Mouse (Mus musculus) ovary, postnatal 10 days (tissue): ENCODE data around the gene Mlh1.

Experiments
- DNase-seq: peaks from one replicate; pipeline ENCODE4 v3.0.0; 2022; ENCODE audit warnings: low spot score

The Mlh1 gene

GRCm38 (mm10) chr9:111271434-111272160, at the start of gene Mlh1, which contains the start of gene Epm2aip1:
Gene Mlh1 (minus strand): TSS chr9:111271791.
Gene Epm2aip1 (plus strand): TSS chr9:111271929.
- peak; percentile 94 for DNase-seq

- no peak for DNase-seq
Observed at GRCm38 (mm10) chr9:111320912-111321311, 49.3 kb upstream of the Mlh1 start.

- peak; percentile 27 for DNase-seq
Observed at GRCm38 (mm10) chr9:111314219-111314618, 42.6 kb upstream of the Mlh1 start.

GRCm38 (mm10) chr9:111313793-111314192, 42.2 kb upstream of the Mlh1 start:
- no peak for DNase-seq

- no peak for DNase-seq
Observed at GRCm38 (mm10) chr9:111313299-111313698, 41.7 kb upstream of the Mlh1 start.

GRCm38 (mm10) chr9:111312442-111313141, 41.0 kb upstream of the Mlh1 start:
- DNase-seq, result no peak

GRCm38 (mm10) chr9:111311843-111312441, 40.4 kb upstream of the Mlh1 start:
- no peak for DNase-seq

GRCm38 (mm10) chr9:111311031-111311842, 39.6 kb upstream of the Mlh1 start, which contains the start of gene Trank1:
Gene Trank1 (plus strand): TSS chr9:111311739.
- DNase-seq, result peak; percentile 8

GRCm38 (mm10) chr9:111306142-111306541, 34.6 kb upstream of the Mlh1 start:
- DNase-seq, result no peak

- no peak for DNase-seq
Observed at GRCm38 (mm10) chr9:111304036-111304435, 32.4 kb upstream of the Mlh1 start.

- DNase-seq, result no peak
Observed at GRCm38 (mm10) chr9:111302196-111302831, 30.7 kb upstream of the Mlh1 start.

GRCm38 (mm10) chr9:111298606-111299005, 27.0 kb upstream of the Mlh1 start:
- DNase-seq, result no peak

GRCm38 (mm10) chr9:111296433-111296832, 24.8 kb upstream of the Mlh1 start:
- no peak for DNase-seq

- DNase-seq, result no peak
Observed at GRCm38 (mm10) chr9:111295323-111295722, 23.7 kb upstream of the Mlh1 start.

- no peak for DNase-seq
Observed at GRCm38 (mm10) chr9:111294911-111295310, 23.3 kb upstream of the Mlh1 start.

- DNase-seq, result no peak
Observed at GRCm38 (mm10) chr9:111293234-111293633, 21.6 kb upstream of the Mlh1 start.

GRCm38 (mm10) chr9:111290539-111291100, 19.0 kb upstream of the Mlh1 start:
- DNase-seq, result no peak

- peak; percentile 96 for DNase-seq
Observed at GRCm38 (mm10) chr9:111289832-111290339, 18.3 kb upstream of the Mlh1 start.

- DNase-seq, result no peak
Observed at GRCm38 (mm10) chr9:111289294-111289831, 17.8 kb upstream of the Mlh1 start.

- no peak for DNase-seq
Observed at GRCm38 (mm10) chr9:111287956-111288355, 16.4 kb upstream of the Mlh1 start.

- DNase-seq, result no peak
Observed at GRCm38 (mm10) chr9:111286468-111286867, 14.9 kb upstream of the Mlh1 start.
